Mouse (Mus musculus) fat pad, adult 2 months (tissue): ENCODE measurements around the gene Hsd17b6.
"Not testable (repeated sequence)": the region's sequence is repeated elsewhere in the genome, so short reads cannot be mapped to it uniquely, and the experiment has no call there.

ENCODE experiments used
- DNase-seq: peaks from one replicate; pipeline ENCODE4 v3.0.0-alpha.2; 2011; ENCODE audit warnings: low read depth, low spot score; ENCODE audit errors: extremely low read depth

The Hsd17b6 gene

GRCm38 (mm10) chr10:128007446-128007845 is at the start of gene Hsd17b6:
TSS of gene Hsd17b6 (minus strand) at chr10:128007611.
- no peak for DNase-seq

- no peak for DNase-seq
These were observed 45.6 kb upstream of the Hsd17b6 start for GRCm38 (mm10) chr10:128053001-128053400.

DNA sequence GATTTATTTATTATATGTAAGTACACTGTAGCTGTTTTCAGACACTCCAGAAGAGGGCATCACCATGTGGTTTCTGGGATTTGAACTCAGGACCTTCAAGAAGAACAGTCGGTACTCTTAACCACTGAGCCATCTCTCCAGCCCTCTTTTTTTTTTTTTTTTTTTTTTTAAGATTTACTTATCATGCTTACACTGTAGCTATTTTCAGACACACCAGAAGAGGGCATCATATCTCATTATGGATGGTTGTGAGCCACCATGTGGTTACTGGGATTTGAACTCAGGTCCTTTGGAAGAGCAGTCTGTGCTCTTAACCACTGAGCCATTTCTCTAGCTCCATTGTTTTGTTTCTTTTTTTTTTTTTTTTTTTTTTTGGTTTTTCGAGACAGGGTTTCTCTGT is 44.7 kb upstream of the Hsd17b6 start:
- DNase-seq = not testable (repeated sequence)

- no peak for DNase-seq
These were observed 44.2 kb upstream of the Hsd17b6 start for GRCm38 (mm10) chr10:128051589-128051988.

DNA sequence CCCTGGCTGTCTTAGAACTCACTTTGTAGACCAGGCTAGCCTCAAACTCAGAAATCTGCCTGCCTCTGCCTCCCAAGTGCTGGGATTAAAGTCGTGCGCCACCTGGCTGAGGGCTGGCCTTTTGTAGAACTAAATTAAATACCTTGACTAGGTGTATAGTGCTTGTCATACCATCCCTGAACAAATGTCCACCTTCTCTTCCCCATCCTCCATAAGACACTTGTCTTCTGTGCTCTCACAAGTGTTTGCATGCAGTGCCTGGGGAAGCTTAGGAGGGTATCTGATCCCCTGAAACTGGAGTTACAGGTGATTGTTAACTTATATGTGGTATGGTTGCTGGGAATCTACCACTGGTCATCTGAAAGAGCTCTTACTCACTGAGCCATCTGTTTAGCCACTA is 42.9 kb upstream of the Hsd17b6 start:
- DNase-seq = no peak

DNA sequence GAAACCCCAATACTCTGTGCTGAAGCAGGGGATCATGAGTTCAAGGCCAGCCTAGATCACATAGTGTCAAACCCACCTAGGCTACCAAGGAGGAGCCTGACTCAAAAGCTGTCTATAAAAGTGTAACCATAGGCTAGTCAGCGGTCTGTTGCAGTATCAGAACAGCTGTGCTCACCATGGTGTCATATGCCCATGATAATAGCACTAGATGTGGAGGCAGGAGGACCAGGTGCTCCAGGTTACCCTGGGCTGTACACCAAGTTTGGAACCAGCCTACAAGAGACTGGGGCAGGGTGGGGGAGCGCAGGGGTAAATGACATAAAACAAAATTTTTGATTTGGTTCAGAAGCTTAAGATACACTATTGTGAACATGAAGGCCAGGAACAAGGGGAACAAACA is 42.3 kb upstream of the Hsd17b6 start:
- no peak for DNase-seq

- no peak for DNase-seq
These were observed 40.7 kb upstream of the Hsd17b6 start for GRCm38 (mm10) chr10:128048157-128048556.

GRCm38 (mm10) chr10:128043041-128043835 is 35.8 kb upstream of the Hsd17b6 start:
- DNase-seq = no peak

- no peak for DNase-seq
These were observed 35.1 kb upstream of the Hsd17b6 start for GRCm38 (mm10) chr10:128042466-128042865.

- no peak for DNase-seq
These were observed 34.2 kb upstream of the Hsd17b6 start for GRCm38 (mm10) chr10:128041636-128042035.

- DNase-seq = no peak
These were observed 32.9 kb upstream of the Hsd17b6 start for GRCm38 (mm10) chr10:128040293-128040692.

DNA sequence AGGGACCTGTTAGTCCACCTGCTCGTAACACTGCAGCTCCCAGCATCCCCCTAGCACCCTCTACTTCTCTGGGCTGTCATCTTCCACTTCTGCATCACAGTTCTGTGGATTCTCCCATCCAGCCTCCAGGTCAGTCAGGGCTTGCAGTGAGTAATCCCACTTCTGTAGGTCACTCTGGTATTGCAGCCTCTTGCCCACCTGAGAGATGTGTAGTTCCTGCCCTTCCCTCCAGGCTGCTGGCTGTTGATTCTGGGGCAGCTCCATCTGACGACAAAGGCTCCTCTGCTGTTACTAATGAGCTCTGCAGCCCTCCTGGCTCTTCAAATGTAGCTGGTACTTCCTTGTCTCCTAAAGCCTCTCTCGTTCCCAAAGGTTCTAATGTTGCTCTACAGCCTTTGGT is 32.4 kb upstream of the Hsd17b6 start:
- DNase-seq = no peak

GRCm38 (mm10) chr10:128039167-128039566 is 31.8 kb upstream of the Hsd17b6 start:
- DNase-seq = no peak

- no peak for DNase-seq
These were observed 30.5 kb upstream of the Hsd17b6 start for GRCm38 (mm10) chr10:128037921-128038320.

DNA sequence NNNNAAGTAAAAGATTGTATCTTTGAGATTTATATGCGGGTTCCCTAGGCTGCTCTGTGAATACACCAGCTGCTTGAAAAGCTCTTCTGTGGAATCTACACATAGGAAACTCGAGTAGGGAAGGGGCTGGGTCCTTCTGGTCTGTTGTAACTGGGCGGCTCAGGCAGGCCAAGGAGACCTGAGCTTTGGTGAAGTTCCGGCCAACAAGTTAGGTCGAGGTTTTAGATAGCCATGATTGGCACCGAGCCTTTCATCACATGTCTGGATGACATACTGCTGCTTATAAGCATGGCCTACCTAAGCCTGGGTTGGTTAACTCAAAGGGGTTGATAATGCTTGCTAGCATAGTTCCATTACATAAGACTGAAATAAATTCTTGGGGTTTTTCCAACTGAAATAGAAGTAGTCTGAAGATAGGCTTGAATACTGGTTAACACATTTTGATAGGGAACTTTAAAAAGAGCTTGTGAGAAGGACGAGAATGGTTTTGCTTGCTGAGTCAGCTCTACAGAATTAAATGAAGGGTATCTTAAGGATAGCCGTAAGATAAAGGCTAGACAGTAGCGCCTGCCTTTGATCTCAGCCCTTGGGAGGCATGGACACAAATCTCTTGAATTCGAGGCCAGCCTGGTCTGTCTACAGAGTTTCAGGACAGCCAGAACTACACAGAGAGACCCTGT is 29.5 kb upstream of the Hsd17b6 start:
- DNase-seq = no peak

- no peak for DNase-seq
These were observed 23.4 kb upstream of the Hsd17b6 start for GRCm38 (mm10) chr10:128030860-128031259.

DNA sequence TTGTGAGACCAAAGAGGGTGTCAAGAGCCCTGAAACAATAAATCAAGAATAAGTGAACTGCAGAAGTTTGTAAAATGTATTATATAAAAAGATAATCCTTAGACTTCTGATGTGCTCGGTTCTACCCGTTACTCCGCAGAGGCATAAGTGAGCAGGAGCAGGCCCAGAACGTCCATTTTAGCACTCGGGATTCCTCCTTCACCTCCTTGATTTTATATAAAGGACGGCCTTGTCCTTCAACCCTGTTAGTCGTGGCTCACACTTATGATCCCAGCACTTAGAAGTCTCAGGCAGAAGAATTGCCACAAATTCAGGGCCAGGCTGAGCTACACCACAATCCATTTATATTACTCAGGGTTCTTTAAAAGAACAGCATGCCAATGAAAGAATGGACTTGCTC is 22.5 kb upstream of the Hsd17b6 start:
- DNase-seq = no peak

DNA sequence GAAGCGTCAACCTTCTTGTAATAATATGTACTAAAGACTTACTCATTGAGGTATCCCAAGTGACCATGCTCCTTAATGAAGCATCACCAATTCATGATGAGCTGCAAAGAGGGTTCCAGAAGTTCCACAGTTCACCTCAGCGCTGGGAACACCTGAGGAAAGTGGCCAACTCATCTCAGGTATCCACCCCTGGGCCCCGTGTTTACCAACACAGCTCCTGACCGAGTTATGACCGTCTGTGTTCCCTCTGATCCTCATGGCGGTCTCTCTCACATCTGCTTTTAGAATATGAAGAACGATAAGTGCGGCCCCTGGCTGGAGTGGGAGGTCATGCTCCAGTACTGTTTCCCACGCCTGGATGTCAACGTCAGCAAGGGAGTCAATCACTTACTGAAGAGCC is 16.1 kb upstream of the Hsd17b6 start:
- no peak for DNase-seq

DNA sequence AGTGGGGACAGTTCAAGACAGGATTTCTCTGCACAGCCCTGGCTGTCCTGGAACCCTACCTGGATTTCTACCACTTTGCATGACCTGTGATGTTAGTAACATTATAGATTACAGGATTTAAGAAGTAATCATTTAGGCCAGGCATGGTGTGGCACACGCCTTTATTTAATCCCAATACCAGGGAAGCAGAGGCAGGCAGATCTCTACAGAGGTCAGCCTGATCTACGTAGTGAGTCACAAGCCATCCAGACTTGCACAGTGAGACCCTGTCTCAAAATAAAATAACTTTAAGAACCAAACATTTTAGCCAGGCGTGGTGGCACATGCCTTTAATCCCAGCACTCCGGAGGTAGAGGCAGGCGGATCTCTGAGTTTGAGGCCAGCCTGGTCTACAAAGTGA is 14.8 kb upstream of the Hsd17b6 start:
- DNase-seq = no peak

- DNase-seq = no peak
These were observed 7.9 kb upstream of the Hsd17b6 start, which contains the start of gene Prim1 for GRCm38 (mm10) chr10:128015068-128015934. TSS of gene Prim1 (plus strand) at chr10:128015168.

- DNase-seq = no peak
These were observed 2.3 kb upstream of the Hsd17b6 start for GRCm38 (mm10) chr10:128009735-128010134.
